Mouse (Mus musculus) urinary bladder, adult 18-20 months (tissue): ENCODE results near the gene Fndc5.

Source experiments
- DNase-seq, 2 experiments: peaks; one replicate each; pipeline ENCODE4 v3.0.0; 2022; ENCODE audit warnings: low spot score in 2 of 2, mixed read lengths in 2 of 2

The Fndc5 gene

DNA sequence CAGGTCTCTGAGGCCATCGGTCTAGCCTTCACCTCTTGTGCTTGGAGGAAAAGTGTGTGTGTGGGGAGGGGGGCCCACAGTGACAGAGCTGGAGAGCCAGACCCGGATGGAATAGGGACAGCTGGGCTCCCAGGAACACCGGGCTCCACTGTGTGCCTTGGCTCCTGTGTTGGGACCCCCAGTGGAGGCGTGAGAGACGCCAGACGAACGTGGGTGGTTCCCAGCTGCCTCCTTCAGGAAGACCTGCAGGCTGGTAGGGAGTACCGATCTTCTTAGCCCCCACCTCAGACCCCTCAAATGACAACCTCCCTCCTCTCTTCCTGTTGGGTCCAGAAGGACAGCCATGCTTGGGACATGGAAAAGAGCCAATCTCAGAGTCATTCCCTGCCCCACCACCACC, 14.1 kb upstream of the Fndc5 start:
- DNase-seq, result no peak

DNA sequence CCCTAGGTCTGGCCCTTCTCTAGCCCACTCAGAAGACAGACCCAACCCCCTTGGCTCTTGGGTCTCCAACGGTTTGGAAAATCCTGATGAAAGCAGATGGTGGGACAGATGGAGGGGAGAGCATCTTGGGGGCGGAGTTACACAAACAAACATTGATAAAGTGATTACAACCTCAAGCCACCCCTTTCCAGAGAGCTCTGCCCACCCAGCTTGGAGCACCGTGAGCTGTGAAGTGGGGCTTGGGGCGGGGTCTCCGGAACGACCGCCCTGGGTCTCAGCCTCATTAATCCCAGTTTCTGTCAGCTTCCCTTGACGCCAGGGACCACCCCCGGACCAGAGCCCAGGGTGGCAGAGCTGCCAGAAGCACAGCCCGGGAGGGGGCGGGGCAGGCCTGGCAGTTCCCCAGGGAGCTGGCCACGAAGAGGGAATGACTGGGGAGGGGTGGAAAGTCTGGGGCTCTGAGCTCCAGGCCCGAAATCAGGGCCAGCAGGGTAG, 12.1 kb upstream of the Fndc5 start:
- DNase-seq, result no peak

DNA sequence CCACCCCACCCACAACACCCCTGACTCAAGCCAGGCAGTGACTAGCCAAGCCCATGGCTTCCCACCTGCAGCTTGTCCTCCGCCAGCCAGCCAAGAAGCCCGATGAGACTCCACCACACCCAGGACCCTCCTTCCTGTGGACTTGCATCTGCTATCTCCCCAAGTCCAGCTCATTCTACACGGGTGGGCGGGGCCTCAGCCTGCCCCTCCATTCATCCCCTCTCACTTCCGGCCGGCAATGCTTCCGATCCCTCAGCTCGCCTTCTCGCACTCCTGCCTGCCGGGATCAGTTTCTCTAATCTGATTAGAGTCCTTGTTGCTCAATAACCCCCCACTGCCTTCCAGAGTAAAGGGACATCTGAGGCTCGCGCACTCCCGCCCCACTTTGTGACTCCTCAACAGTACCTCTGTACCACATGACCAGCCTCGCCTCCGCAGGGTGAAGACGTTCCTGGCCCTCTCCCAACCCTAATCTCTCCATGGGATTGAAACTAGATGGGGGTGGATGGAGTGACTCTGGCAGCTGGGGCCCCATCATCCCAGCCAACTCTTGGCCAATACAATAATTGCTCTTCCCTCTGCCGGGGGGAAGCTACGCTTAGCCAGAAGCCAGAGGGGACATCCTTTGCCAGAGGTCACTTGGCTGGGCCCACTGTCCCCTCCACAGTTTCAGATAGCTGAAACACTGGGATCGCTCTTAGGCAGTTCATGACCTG, 10.9 kb upstream of the Fndc5 start:
- DNase-seq, result peak in 1 of 2 experiments; percentile 24

DNA sequence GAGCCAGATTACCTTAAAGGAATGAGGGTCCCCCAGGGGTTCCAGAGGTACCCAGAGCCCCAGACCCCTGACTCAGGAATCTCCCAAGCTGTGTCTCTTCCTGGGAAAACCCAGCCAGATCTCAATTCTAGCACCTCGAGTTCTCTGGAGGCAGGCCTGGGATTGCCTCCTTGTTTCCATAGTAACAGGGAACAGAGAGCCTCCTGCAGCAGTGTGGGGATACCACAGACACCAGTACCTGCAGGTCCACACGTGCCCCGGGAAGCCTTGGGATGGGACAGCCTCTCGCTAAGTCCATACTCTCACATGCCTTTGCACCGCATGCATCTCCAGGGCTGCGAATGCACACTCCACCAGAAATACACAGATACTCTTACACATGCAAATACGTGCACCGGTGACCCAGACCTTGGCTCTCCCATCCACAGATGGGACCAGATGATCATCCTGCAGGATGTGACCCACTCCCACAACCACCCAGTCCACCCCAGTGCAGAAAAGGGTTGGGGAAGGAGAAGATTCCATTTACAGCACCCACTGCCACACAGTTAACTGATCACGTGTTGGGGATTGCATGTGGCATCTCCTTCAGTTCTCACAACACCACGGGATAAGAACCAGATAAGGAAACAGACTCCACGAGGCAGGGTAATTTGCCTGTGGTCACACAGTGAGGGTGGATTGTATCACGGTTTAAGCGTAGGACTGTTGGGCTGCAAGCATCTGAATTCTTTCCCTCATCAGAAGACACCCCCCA, 8.0 kb upstream of the Fndc5 start:
- no peak for DNase-seq

DNA sequence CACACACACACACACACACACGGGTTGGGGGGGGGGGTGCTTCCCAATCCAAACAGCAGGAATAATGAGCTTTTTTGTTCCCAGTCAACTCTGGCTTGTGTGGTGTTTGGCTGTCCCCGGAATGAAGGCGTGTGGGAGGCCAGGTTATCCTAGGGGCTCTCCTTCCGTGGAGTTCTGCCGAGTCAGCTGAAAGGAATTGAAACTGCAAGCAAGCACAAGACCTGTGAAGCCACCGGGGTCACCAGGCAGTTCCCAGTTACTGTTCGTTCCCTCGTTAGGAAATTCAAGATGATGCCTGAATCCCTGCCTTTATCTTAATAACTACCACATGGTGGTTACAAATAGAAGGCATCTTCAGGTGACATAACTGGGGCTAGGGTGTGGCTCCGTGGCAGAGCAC, 7.4 kb upstream of the Fndc5 start:
- DNase-seq, result no peak

DNA sequence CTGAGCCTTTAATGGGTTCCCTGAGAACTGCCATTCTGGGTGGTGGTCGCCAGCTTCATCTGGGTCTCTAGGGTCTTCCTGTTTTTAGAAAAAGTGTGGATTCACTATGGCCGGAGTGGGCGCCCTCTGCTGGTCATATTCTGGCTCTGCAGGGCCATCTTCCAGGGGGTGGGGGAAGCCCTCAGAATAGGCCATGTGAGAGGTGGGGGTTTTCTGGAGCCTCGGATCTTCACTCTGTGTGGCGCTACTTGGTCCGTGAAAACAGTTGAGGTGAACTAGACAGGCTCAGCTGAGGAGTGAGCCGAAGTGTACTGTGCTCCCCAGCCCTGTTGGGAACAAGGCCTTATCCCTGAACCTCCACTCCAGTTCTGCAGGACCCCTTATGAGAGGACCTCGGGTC, 6.7 kb upstream of the Fndc5 start:
- no peak for DNase-seq

DNA sequence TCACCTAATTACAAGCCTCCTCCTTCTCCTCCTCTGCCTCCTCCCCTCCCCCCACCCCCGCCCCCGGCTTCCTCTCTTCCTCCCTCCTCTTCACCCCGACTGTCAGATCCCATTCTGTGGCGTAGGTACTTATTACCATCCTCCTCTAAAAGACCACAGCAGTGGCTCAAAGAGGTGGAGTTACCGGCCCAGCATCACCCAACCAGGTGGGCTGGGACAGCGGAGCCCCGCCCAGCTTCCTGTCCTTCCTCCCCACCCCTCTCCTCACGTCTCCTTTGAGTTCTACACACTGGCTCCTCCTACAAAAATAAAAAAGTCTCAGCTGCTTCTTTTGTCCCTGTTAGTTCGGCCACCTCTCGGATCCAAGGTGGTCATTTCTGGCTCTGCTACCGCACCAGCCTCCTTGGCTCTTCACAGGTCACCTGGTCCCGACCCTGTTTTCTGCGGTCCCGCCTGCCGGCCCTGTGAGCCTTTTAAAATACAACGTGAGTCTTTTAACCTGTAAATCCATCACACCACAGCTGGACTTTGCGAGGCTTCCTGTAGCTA, 6.0 kb upstream of the Fndc5 start:
- DNase-seq, result no peak

DNA sequence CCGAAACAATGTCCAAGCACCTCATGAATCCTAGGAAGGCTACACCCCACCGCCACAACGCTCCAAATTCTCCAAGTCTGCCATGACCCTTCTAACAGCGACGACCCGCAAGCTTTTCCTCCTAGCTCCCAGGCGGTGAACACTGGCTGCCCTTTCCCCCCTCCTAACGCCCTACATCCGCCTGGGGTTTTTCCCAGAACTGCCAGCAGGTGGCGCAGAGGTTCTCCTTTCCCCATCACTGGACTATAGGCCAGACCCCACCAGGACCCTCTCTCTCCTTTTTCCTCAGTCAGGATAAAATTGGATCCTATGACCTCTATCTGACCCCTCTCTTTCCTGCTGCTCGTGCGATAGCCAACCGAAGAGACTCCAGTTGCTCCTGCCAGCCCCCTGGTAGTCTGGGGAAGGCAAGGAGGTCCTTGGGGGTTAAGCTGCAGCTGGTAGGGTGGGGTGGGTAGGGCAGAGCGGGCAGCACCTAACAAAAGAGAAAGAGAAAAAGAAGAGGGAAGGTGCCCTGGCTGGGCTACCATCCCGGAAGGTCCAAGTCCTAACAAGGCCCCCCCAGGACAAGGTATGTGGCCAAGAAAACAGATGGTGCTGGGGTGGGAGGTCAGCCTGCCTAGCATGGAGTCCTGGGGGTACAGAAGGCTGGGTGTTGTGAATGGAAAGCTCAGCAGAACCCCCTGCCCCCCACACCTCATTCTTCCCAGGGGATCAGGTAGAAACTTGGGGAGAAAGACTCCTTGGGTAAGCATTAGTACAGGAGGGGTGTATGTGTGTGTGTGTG, 1.8 kb upstream of the Fndc5 start:
- no peak for DNase-seq

DNA sequence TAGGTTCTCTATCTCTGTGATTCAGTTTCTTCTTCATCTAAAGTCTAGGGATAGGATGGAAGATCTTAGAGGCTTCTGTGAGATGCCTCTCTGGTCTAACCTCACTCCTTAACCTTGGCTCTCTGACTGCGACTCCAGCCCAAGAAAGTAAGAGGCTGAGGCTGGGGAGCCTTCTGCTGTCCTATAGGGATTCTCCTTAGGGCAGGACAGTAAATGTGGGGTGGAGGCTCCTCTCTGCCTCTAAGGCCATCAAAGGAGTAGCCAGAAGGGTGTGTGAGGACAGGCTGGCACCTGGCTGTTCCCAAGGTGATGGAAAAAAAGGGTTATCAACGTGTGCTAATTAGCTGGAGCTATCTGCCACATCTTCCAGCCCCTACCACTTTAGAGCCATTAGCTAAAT, 1.2 kb upstream of the Fndc5 start:
- DNase-seq, result no peak

DNA sequence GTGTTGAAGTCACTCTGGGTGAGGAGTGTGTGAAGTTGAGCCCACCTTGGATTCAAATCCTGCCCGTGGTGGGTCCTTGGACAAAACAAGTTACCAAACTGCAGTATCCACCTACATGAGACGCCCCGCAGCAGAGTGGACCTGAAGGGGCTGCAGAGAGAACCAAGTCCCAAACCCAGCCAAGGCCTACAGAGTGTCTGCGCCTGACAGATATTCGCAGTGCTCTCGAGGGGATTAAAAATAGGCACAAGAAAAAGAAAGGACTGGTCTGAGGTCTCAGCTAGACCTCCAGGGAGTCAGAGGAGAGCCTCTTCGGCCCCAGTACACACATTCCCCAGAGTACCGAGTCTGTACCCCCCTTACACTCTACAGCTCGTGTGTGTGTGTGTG, 615 bp upstream of the Fndc5 start:
- DNase-seq, result no peak

DNA sequence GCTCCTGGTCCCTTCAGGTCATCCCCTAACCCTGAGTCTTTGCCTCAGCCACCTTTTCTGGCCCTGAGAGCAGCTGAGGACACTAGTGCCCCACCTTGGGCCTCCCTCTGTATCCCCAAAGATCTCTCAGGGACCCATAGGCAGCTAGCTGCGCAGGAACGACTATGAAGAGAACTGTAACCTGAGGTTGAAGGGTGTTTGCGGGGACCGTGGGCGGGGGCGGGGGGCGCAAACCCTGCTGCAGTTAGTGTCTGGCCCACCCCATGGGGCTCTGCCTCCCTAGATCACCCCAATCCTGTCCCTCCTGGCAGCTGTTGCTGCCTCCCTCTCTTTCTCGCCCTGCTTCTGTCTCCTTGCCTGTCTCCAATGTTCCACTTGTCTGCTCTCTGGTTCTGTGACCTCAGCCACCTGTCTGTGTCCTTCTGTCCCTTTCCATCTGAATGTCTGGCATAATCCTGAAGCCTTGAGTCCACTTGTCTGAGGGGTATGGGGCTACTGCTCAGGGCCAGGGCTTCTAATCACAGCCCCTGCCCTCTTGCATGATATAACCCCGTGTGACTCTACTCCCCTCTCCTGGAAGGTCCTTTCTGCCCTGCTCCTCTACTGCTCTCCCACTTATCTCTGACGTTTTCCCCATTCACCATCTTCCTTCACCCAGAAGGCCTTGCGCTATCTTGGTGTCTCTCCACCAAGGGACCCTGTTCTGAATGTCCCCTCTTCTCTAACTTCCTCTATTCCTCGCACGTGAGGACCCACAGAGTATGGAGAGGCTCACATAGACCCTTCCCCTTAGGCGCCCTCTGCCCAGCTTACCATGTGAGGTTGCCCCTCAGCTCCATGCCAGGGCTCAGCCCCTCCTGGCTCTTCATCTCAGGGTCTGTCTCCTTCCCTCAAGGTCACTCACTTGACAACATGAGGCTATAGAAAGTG, 858 bp downstream of the Fndc5 start:
- no peak for DNase-seq

DNA sequence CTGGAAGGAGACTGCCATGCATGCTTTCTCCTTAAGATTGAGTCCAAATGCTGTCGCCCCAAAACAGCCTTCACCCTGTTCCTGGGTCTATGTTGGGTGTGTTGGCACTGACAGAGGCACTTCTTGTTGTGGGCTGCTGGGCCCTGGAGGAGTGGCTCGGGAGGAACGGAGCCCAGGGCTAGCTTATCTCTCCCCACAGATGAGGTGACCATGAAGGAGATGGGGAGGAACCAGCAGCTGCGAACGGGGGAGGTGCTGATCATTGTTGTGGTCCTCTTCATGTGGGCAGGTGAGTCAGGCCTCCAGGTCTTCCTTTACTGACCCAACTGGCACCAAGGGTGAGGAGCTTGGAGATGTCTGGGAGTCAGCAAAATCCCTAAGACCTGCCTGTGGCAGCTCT, 2.8 kb downstream of the Fndc5 start:
- DNase-seq, result no peak

DNA sequence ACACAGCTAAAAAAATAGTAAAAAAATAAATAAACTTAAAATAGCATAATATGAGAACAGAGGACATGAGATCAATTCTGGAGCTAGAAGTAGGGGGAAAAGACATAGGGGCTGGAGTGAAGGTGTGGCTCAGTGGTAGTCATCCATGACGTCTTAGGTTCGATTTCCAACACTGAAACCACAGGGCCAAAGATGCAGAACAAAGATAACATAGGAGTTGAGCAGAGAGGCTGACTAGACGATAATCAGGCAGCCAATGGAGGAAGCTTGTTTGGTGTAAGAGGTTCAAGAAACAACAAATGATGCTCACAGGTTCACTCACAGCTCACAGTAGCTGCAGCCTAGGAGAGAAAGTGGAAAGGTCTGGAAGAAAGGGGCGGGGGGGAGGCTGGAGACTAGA, 4.0 kb downstream of the Fndc5 start:
- DNase-seq, result no peak

DNA sequence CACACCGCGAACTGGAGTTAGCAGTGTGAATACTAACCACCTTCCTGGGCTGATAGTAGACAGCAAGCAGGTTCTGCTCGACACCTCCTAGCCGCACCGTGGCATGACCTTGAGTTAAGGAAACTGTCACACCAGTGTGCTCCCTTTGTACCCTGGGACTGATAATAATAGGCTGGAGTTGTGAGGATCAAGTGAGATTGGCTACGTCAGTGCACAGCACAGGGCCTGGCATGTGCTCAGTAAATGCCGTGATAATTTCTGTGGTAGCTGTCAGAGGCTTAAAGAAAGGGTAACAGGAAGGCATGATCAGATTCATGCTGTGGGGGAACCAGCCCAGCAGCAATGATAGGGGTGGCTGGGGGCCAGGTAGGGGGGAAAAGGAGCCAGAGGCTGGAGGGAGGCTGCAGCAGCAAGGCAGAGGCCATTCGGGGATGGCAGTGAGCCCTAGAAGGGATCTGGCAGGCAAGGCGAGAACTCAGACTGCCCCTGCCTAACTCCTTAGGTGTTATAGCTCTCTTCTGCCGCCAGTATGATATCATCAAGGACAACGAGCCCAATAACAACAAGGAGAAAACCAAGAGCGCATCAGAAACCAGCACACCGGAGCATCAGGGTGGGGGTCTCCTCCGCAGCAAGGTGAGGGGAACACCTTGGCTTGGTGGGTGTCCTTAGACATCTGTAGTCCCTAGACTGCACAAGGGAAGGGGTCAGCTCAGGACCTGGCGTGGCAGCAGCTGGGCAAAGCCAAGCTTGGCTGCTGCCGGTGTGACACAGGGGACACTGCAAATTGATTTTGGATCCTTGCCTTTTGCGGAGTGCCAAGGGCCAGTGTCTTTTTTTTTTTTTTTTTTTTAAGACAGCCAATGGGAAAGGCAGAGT, 5.0 kb downstream of the Fndc5 start:
- DNase-seq, result no peak

DNA sequence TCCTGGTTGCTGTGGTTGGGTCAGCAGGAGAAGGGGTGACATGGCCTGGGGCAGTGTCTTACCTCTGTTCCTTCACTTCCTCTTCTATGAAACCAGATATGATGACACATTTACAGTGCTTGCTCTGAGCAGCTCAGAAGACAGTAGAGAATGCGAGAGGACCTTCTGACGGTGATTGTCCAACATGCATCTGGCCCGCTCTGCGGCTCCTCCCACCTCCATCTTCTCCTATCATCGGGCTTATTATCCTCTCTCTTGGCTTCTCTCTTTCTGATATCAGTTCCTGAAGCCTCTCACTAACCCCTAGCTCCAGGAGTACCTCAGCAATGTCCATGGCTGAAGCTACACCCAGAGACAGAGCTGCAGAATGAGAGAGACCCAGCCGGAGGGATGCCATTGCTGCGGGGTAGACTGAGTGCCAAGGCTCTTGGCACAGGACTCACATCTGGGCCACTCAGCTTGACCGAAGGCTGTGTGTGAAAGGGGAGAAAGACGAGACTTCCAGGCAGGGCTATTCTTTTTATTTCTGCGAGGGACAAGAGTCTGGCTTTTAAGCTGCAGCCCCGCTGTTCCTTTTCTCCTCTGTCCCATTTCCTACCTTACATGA, 5.7 kb downstream of the Fndc5 start:
- no peak for DNase-seq

DNA sequence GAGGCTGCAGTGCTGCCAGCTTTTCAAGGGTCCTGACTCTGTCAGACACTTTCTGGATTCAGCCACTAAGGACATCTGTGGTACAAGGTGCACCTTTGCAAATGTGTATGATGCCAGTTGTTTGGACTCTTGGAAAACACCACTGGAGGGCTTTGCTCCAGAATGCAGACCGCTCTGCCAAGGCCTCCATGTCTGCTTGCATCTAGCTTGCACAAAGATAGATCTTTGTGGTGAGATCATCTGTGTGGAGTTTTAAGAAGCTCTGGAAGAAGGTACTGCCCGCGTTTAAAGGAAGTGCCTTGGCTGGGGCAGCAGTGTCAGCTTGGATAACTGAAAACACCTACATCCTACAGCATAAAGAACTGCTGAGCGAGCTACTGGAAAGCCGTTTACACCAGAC, 6.7 kb downstream of the Fndc5 start:
- DNase-seq, result no peak

DNA sequence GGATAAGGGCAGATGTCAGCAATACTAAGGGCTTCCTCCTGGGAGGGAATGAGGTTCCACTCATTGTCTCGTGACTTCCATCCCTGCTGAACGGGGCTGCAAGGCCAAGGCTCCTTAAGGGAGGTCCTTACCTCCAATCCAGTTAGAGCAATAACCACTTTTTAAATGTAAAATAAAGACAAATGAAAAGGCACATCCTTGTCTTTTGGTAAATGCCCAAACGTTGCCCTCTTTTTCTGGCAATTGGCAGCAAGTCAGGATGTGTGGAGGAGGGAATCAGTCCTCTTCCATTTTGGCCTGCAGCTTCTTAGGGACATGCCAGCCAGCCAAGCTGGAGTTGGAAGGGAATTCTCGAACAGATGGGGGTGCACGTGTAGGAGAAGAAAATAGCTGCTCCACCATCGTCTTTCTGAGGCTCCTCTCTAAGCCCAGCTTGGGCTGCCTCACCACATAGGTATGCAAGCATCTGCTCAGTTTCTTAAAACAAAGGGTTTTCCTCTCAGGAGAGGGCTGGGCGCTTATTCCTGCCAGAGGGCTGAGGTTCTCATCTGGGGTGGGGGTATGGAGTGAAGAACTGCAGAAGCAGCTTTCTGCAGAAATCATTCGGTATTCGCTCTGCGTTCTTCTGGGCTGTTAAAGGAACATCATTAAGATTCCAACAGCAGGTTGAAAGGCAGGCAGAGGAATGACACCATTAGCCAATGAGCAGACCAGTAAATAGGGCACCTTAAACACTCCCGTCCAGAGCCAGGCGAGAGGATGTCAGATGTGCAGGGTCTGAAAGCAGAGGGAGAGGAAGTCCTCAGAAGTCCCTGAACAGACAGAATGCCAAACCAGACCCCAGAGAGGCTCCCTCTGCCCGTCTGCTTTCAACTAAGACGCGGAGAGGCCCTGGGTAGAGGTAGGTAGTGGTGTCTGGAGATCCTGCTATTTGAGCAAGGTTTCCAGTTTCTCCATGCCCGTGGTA, 7.9 kb downstream of the Fndc5 start:
- DNase-seq, result no peak

DNA sequence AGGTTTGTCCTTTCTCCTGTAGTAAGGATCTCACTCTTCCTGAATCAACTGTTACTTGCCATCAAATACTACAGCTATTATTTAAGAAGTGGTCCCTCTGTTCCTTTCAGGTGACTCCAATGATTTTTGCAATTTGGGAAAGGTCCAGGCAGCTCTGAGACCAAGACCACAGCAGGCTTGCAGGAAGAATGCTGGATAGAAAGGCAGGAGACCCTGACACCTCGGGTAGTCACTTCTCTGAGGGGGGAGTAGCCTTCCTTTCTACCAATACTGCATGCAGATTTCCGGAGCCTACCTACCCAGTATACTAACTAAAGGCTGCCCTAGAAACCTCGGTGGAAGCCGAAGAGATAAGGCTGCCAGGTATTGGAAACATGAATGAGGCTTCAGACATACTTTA, 8.6 kb downstream of the Fndc5 start:
- no peak for DNase-seq

DNA sequence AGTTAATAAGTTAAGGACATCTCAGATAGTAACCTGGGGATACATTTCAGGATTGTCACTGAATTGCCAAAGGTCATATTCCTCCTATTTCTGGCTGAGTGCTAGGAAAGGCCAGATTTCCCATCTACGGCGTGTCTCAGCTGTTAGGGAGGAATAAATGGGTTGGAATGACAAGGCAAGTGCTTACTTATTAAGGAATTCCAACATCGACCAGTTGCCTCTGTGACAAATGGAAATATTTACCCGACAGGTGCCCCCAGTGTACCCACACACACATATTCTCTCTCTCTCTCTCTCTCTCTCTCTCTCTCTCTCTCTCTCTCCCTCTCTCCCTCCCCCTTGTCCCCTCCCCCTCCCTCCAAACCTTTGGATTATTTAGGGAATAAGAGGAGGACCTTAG, 9.1 kb downstream of the Fndc5 start:
- no peak for DNase-seq
